Mouse (Mus musculus) kidney, embryonic 14.5 days (tissue): Measurements from ENCODE around the gene Clmp. TPM values are rescaled to one million over a fixed set of nuclear protein-coding genes. Genes with fewer than 3 reads are reported as not detected.
A peak's percentile ranks its signal among the peaks of the same experiment; 100 is the strongest.

Experiments
- ATAC-seq: fragments of 200-750 bp; cut with Nextera tagmentation; 2 replicates; pipeline ENCODE4 v1.8.0; 2017; ENCODE audit warnings: moderate number of reproducible peaks, mild to moderate bottlenecking, moderate TSS enrichment, moderate library complexity; ENCODE audit not compliant: low FRiP score, low TSS enrichment
- H3K27ac ChIP-seq: fragments of 300-500 bp; sonication (generic); 2 replicates; pipeline ENCODE4 v1.5.1; 2014; ENCODE audit warnings: low read depth, mild to moderate bottlenecking, low read length, moderate library complexity, mixed read lengths
- H3K27me3 ChIP-seq: fragments of 300-500 bp; sonication (generic); 2 replicates; pipeline ENCODE4 v1.6.1; 2014; ENCODE audit warnings: mild to moderate bottlenecking, low read length; ENCODE audit not compliant: control insufficient read depth, insufficient read depth
- H3K36me3 ChIP-seq: fragments of 300-500 bp; sonication (generic); 2 replicates; pipeline ENCODE4 v1.6.1; 2014; ENCODE audit warnings: low read length, mixed read lengths; ENCODE audit not compliant: control insufficient read depth, insufficient read depth
- H3K4me1 ChIP-seq: fragments of 300-500 bp; sonication (generic); 2 replicates; pipeline ENCODE4 v1.6.1; 2014; ENCODE audit warnings: low read length, mixed read lengths; ENCODE audit not compliant: control insufficient read depth, insufficient read depth
- H3K4me2 ChIP-seq: fragments of 300-500 bp; sonication (generic); replicated peaks from 2 replicates; pipeline ENCODE4 v1.6.1; 2014; ENCODE audit warnings: low read depth, mild to moderate bottlenecking, low read length
- H3K4me3 ChIP-seq: fragments of 300-500 bp; sonication (generic); 2 replicates; pipeline ENCODE4 v1.5.1; 2014; ENCODE audit warnings: mild to moderate bottlenecking, low read length
- H3K9ac ChIP-seq: fragments of 300-500 bp; sonication (generic); 2 replicates; pipeline ENCODE4 v1.6.1; 2014; ENCODE audit warnings: low read depth, mild to moderate bottlenecking, low read length, moderate library complexity
- H3K9me3 ChIP-seq: fragments of 300-500 bp; sonication (generic); 2 replicates; pipeline ENCODE4 v1.6.1; 2016; ENCODE audit warnings: low read length; ENCODE audit not compliant: control insufficient read depth
- WGBS: fragments of 180-500 bp; shearing (Covaris S2); extraction: QIAGEN DNeasy Blood & Tissue Kit; methylation state at CpG from one replicate; pipeline ENCODE4 v1.1.7; 2014; 5-methylcytosine and 5-hydroxymethylcytosine counted together
- polyA plus RNA-seq: library from polyadenylated mRNA; unstranded; fragments of >200 nt; fragmentation: Nextera tagmentation; extraction: Ambion mirVana; gene quantifications from 2 replicates; pipeline ENCODE4 v1.2.1, GENCODE M21; 2014

Gene Clmp
- polyA plus RNA-seq: 39.0 and 41.5 TPM in 2 replicates

DNA sequence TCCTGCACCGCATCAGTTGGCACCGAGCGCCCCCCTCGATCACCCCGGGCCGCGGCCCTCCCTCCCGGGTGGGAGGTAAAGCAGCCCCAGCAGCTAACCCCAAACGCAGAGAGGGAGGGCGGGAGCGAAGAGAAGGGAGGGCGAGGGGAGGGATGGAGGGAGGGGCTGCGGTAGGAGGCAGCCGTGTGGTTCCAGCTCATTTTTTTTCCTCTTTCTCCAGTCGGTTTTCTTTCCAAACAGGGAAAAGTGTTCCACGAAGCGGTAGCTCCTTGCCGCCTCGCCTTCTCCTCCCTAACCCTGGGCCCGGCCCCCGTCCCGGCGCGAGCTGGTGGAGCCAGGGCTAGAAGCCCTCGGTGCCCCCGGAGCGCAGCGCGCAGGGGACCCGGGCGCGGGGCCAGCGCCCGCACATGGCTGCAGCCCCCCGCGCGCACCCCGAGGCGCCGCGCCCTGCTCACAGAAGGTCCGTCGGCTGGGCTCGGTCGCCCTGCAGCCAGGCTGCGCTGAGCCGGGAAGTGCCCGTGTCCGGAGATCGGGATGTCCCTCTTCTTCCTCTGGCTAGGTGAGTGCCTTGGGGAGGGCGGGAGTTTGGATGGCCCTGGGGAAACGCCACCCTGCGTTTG lies at the start of gene Clmp:
TSS of gene Clmp (plus strand) at position 162 of the 620 bp plus-strand sequence.
- Histone ChIP-seq H3K4me1 (peaks cover 11% of the 10 kb centered on the region; the same call in 1 of the 2 replicates), H3K27me3 (peaks cover 4% of the 10 kb centered on the region; the same call in 1 of the 2 replicates), H3K9ac (peak within 1 kb of the TSS; percentile 84), H3K4me2 (peak within 1 kb of the TSS; percentile 86), H3K36me3 (no peaks in the 10 kb centered on the region), H3K4me3 (peak within 1 kb of the TSS; percentile 79), H3K27ac (peak within 1 kb of the TSS; percentile 93), H3K9me3 (no peaks in the 10 kb centered on the region)
- peak; percentile 82 for ATAC-seq
- under 1% methylated on average over 48 of the region's 53 CpGs for WGBS

DNA sequence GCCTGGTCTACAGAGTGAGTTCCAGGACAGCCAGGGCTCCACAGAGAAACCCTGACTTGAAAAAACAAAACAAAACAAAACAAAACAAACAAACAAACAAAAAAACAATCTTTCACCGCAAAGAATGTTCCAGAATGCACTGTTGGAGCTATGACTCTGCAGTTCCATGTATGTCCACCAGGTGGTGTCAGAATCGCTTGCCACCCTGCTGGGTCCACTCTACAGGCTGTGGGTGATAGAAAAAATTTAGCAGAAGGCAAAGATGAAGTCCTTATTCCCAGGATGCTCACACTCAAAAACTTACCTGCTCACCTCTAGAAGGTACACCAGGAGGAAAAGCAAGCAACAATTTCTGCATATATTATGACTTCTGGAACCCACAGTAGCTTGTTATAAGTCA lies 49.7 kb upstream of the Clmp start:
- Histone ChIP-seq H3K9me3 (no peaks in the 10 kb centered on the region), H3K36me3 (no peaks in the 10 kb centered on the region), H3K27me3 (0 out of 2 replicates have a peak, but pooled peaks cover 3% of the 10 kb centered on the region), H3K4me3 (no peak overlapping the region), H3K9ac (no peak overlapping the region), H3K4me2 (no peak overlapping the region), H3K4me1 (peaks cover 20% of the 10 kb centered on the region; the same call in 1 of the 2 replicates), H3K27ac (no peak overlapping the region)
- 9% methylated on average over 2 of the region's 2 CpGs for WGBS
- 0 out of 2 replicates have a peak, but pooled peaks have one; percentile 24 for ATAC-seq

- peak overlapping the region; percentile 52 for H3K4me2 ChIP-seq
- 30% methylated on average over 8 of the region's 8 CpGs for WGBS
- peak overlapping the region; percentile 43; the same call in 1 of the 2 replicates for H3K9ac ChIP-seq
- 0 out of 2 replicates have a peak, but pooled peaks cover 3% of the 10 kb centered on the region for H3K27me3 ChIP-seq
- peak overlapping the region; percentile 34 for H3K4me3 ChIP-seq
- peaks cover 15% of the 10 kb centered on the region; the same call in 1 of the 2 replicates for H3K4me1 ChIP-seq
- H3K27ac ChIP-seq: no peak overlapping the region
- no peaks in the 10 kb centered on the region for H3K9me3 ChIP-seq
- H3K36me3 ChIP-seq: no peaks in the 10 kb centered on the region
- peak; percentile 9; the same call in 1 of the 2 replicates for ATAC-seq
Measured at GRCm38 (mm10) chr9:40637705-40638393, 47.9 kb upstream of the Clmp start.

GRCm38 (mm10) chr9:40638394-40639049 lies 47.2 kb upstream of the Clmp start:
- Histone ChIP-seq H3K36me3 (no peaks in the 10 kb centered on the region), H3K4me2 (peak overlapping the region; percentile 52), H3K27ac (no peak overlapping the region; the same call in 1 of the 2 replicates), H3K9ac (peak overlapping the region; percentile 43; the same call in 1 of the 2 replicates), H3K4me1 (peaks cover 15% of the 10 kb centered on the region; the same call in 1 of the 2 replicates), H3K4me3 (peak overlapping the region; percentile 34), H3K27me3 (0 out of 2 replicates have a peak, but pooled peaks cover 3% of the 10 kb centered on the region), H3K9me3 (no peaks in the 10 kb centered on the region)
- ATAC-seq: peak; percentile 59
- WGBS: 4% methylated on average over 14 of the region's 14 CpGs

DNA sequence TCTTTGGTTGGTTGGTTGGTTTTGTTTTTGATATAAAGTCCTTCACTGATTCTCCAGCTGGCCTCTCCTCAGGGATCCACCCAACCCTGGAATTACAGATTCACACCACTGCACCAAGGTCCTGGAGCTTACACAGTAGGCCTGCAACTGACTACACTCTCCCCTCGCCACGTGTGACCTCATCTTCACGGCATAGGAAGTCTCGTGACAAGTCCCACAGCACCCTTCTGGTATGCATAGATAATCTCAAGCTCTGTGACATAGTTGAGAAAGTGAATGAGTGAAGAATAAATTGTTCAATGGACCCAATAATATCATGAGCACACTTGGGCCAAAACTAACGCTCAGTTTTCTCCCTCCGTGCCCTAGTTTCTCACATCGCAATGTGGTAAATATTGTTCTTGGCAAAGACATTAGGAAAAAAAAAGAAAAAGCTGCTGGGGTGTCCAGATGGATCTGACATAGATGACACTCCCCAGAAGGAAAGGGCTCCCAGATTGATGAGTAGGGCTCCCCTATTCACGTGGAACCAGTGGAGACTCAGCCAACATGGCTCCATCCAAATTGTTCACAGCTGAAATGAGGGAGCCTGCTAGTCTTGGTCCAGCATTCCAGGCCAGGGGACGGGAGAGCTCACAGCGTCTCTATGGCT lies 46.1 kb upstream of the Clmp start:
- WGBS: 76% methylated on average over 10 of the region's 10 CpGs
- ATAC-seq: no peak
- Histone ChIP-seq H3K9me3 (no peaks in the 10 kb centered on the region), H3K4me2 (no peak overlapping the region), H3K27me3 (0 out of 2 replicates have a peak, but pooled peaks cover 3% of the 10 kb centered on the region), H3K27ac (no peak overlapping the region), H3K4me3 (no peak overlapping the region), H3K4me1 (peaks cover 15% of the 10 kb centered on the region; the same call in 1 of the 2 replicates), H3K36me3 (no peaks in the 10 kb centered on the region), H3K9ac (no peak overlapping the region)

DNA sequence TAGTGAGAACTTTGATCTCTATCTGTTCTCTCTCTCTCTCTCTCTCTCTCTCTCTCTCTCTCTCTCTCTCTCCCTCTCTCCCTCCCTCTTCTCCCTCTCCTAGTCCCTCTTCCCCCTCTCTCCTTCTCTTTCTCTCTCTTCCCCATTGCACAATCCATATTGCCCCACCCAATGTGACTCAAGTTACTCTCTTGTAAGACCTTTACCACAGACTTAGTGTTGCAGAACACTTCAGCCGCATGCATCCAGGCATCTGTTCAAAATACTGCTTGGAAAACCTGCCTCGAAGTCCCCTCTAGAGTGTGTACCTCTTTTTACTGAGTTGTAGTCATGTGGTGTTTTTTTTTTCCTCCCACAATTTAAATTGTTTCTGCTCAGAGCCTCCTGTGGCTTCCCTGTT lies 44.4 kb upstream of the Clmp start:
- Histone ChIP-seq H3K4me2 (no peak overlapping the region), H3K27me3 (0 out of 2 replicates have a peak, but pooled peaks cover 3% of the 10 kb centered on the region), H3K36me3 (no peaks in the 10 kb centered on the region), H3K9me3 (no peaks in the 10 kb centered on the region), H3K4me1 (peaks cover 15% of the 10 kb centered on the region; the same call in 1 of the 2 replicates), H3K27ac (no peak overlapping the region), H3K9ac (no peak overlapping the region), H3K4me3 (no peak overlapping the region)
- WGBS: 42% methylated on average over 2 of the region's 2 CpGs
- ATAC-seq: no peak

GRCm38 (mm10) chr9:40642470-40643220 lies 43.1 kb upstream of the Clmp start:
- H3K36me3 ChIP-seq: no peaks in the 10 kb centered on the region
- no peaks in the 10 kb centered on the region for H3K9me3 ChIP-seq
- H3K9ac ChIP-seq: no peak overlapping the region
- no peak overlapping the region for H3K4me3 ChIP-seq
- H3K27me3 ChIP-seq: 0 out of 2 replicates have a peak, but pooled peaks cover 1% of the 10 kb centered on the region
- ATAC-seq: no peak
- no peak overlapping the region for H3K27ac ChIP-seq
- 40% methylated on average over 16 of the region's 16 CpGs for WGBS
- H3K4me1 ChIP-seq: peaks cover 13% of the 10 kb centered on the region; the same call in 1 of the 2 replicates
- no peak overlapping the region for H3K4me2 ChIP-seq

- WGBS: 86% methylated on average over 3 of the region's 3 CpGs
- Histone ChIP-seq H3K4me2 (no peak overlapping the region), H3K9ac (no peak overlapping the region), H3K9me3 (no peaks in the 10 kb centered on the region), H3K27me3 (no peaks in the 10 kb centered on the region), H3K4me3 (no peak overlapping the region), H3K4me1 (peaks cover under 1% of the 10 kb centered on the region; the same call in 1 of the 2 replicates), H3K27ac (no peak overlapping the region), H3K36me3 (no peaks in the 10 kb centered on the region)
- no peak for ATAC-seq
Measured at GRCm38 (mm10) chr9:40649444-40649843, 36.3 kb upstream of the Clmp start.
